Mouse (Mus musculus): ENCODE measurements around the gene Slc6a12.

DNA sequence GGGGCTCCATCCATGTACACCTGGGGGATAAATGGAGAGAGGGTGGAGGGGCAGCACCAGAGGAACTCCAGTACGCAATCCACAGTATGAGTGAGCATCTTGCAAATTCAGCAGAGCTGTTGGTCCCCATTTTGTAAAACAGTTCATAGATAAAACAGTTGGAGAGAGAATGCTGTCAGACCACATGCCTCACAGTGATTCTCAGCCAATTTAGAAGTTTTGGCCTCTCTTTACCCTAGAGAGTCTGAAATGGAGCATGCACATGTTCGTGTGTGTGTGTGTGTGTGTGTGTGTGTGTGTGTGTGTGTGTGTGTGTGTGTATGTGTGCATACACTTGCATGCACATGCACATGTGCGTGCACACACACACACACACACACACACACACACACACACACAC lies 17.6 kb upstream of the Slc6a12 start:
- TF ChIP-seq CTCF (IDR thresholded peaks at IDR 0.05) = no peak
- no peak for TF ChIP-seq POLR2A (IDR thresholded peaks at IDR 0.05; ENCODE audit: insufficient read depth, low read depth, low read length)

Measured in heart, adult 2 months (tissue).